Mouse (Mus musculus) forebrain, embryonic 14.5 days (tissue): ENCODE measurements at regions not wholly inside any gene's neighbourhood (a gene's known extent, or its start where the extent isn't known, plus 50 kb on each side); places are given as distances from the start of the nearest gene placed in this dataset.

Experiments used
- ATAC-seq: fragments of 200-750 bp; cut with Nextera tagmentation; 2 replicates; pipeline ENCODE4 v1.8.0; 2017; ENCODE audit warnings: mild to moderate bottlenecking, moderate library complexity
- DNase-seq: peaks from one replicate; pipeline ENCODE4 v3.0.0-alpha.2; 2015; ENCODE audit warnings: low spot score
- H3K27ac ChIP-seq: fragments of 300-500 bp; sonication (generic); 2 replicates; pipeline ENCODE4 v1.5.1; 2014; ENCODE audit warnings: low read depth, mild to moderate bottlenecking, control low read depth, low read length, moderate library complexity
- H3K27me3 ChIP-seq: fragments of 300-500 bp; sonication (generic); replicated peaks from 2 replicates; pipeline ENCODE4 v1.6.1; 2014; ENCODE audit warnings: low read length, control low read depth, mixed read lengths; ENCODE audit not compliant: control insufficient read depth, insufficient read depth
- H3K36me3 ChIP-seq: fragments of 300-500 bp; sonication (generic); 2 replicates; pipeline ENCODE4 v1.6.1; 2014; ENCODE audit warnings: low read length, control low read depth; ENCODE audit not compliant: control insufficient read depth, insufficient read depth
- H3K4me1 ChIP-seq: fragments of 300-500 bp; sonication (generic); 2 replicates; pipeline ENCODE4 v1.6.1; 2014; ENCODE audit warnings: antibody characterized with exemption, low read length, control low read depth; ENCODE audit not compliant: control insufficient read depth, insufficient read depth
- H3K4me2 ChIP-seq: fragments of 300-500 bp; sonication (generic); 2 replicates; pipeline ENCODE4 v1.6.1; 2014; ENCODE audit warnings: mild to moderate bottlenecking, control low read depth, low read length
- H3K4me3 ChIP-seq: fragments of 300-500 bp; sonication (generic); 2 replicates; pipeline ENCODE4 v1.5.1; 2014; ENCODE audit warnings: low read depth, low read length, control low read depth
- H3K9ac ChIP-seq: fragments of 300-500 bp; sonication (generic); 2 replicates; pipeline ENCODE4 v1.6.1; 2014; ENCODE audit warnings: mild to moderate bottlenecking, low read length, control low read depth, moderate library complexity
- H3K9me3 ChIP-seq: fragments of 300-500 bp; sonication (generic); replicated peaks from 2 replicates; pipeline ENCODE4 v1.6.1; 2016; ENCODE audit warnings: low read length, control low read depth, mixed read lengths; ENCODE audit not compliant: control insufficient read depth
- WGBS: fragments of 180-500 bp; shearing (Covaris S2); extraction: QIAGEN DNeasy Blood & Tissue Kit; methylation state at CpG from one replicate; pipeline ENCODE4 v1.1.7; 2014; 5-methylcytosine and 5-hydroxymethylcytosine counted together

DNA sequence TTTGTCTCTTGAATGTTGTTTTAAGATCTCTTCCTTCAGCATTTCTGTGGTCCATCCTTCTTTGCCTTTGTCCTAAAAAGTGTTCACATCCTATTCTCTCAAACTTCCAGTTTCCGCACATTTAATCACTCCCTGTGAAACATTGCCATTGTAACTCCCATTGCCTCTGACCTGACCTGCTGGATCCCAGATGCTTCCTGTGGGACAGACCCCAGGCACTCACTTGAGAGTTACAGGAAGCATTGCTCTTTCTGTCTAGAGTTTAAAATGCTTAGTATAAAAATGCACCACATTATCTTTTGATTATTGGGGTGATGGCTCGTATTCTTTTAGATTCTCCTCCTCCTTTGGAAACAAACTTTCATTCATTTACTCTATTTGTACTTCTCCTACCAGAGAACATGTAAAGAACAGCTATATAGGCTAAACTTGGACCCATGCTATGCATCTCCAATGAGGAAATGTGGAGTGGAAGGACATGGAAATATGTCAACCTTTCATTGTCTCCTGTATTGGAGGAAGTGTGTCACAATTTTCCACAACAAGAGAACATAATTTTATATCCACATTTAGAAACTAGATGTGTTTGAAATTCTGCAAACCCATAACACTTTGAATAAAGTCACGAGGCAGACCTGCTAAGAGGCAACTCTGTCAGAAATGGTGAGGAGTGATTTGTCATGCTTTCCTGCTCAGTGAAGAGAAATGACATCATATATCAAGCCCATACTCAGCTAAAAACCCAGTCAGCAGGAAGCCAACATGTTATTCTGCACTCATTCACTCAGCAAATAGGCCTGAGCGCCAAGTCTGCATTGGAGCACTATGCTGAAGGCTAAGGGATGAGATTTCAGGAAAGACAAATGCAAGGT lies 308.8 kb upstream of the Marcks start:
- WGBS = 90% methylated on average over 4 of the region's 4 CpGs
- Histone ChIP-seq H3K36me3 (no peaks in the 10 kb centered on the region), H3K27me3 (no peaks in the 10 kb centered on the region), H3K4me3 (no peak overlapping the region), H3K9ac (no peak overlapping the region), H3K9me3 (no peaks in the 10 kb centered on the region), H3K4me1 (no peaks in the 10 kb centered on the region), H3K27ac (no peak overlapping the region), H3K4me2 (no peak overlapping the region)
- no peak for ATAC-seq
- DNase-seq = no peak

GRCm38 (mm10) chr10:37439863-37440613 lies 301.3 kb upstream of the Marcks start:
- H3K9me3 ChIP-seq = no peaks in the 10 kb centered on the region
- no peak overlapping the region for H3K9ac ChIP-seq
- DNase-seq (peak; percentile 84), ATAC-seq (peak; percentile 90)
- H3K27me3 ChIP-seq = no peaks in the 10 kb centered on the region
- H3K36me3 ChIP-seq = no peaks in the 10 kb centered on the region
- H3K27ac ChIP-seq = peak overlapping the region; percentile 74
- no peak overlapping the region for H3K4me3 ChIP-seq
- no peak overlapping the region for H3K4me2 ChIP-seq
- 2% methylated on average over 4 of the region's 4 CpGs for WGBS
- peaks cover 16% of the 10 kb centered on the region; the same call in 1 of the 2 replicates for H3K4me1 ChIP-seq

DNA sequence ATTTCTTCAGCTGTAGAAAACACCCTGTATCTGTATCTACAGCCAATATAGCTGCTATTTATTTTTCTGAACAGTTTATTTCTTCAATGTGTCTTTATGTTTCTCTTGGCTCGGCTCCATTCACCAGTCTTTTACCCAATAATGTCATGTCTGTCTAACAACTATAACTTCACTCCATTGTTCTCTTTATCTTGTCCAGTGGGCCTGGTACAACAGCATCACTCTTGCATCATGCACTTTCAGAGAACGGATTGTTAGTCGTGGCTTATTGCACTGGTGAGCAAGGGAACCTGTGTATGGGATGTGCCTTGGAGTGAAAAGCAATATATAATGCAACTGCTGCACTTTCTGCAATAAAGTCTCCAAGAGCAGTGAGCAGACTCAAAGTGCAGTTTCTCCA lies 299.6 kb upstream of the Marcks start:
- Histone ChIP-seq H3K9ac (no peak overlapping the region), H3K4me2 (no peak overlapping the region), H3K9me3 (no peaks in the 10 kb centered on the region), H3K36me3 (no peaks in the 10 kb centered on the region), H3K27ac (0 out of 2 replicates have a peak overlapping the region, but pooled peaks have one; percentile 21), H3K27me3 (no peaks in the 10 kb centered on the region), H3K4me3 (no peak overlapping the region), H3K4me1 (peaks cover 25% of the 10 kb centered on the region)
- ATAC-seq (no peak), DNase-seq (no peak)
- WGBS = 45% methylated on average over 3 of the region's 3 CpGs

- no peak overlapping the region for H3K27ac ChIP-seq
- H3K9ac ChIP-seq = no peak overlapping the region
- no peaks in the 10 kb centered on the region for H3K36me3 ChIP-seq
- DNase-seq = no peak
- no peaks in the 10 kb centered on the region for H3K27me3 ChIP-seq
- H3K4me2 ChIP-seq = no peak overlapping the region
- no peak overlapping the region for H3K4me3 ChIP-seq
- no peaks in the 10 kb centered on the region for H3K9me3 ChIP-seq
- ATAC-seq = no peak
- peaks cover 25% of the 10 kb centered on the region for H3K4me1 ChIP-seq
Observed at GRCm38 (mm10) chr10:37436849-37437248, 298.1 kb upstream of the Marcks start.

- Histone ChIP-seq H3K4me1 (peaks cover 20% of the 10 kb centered on the region), H3K27ac (0 out of 2 replicates have a peak overlapping the region, but pooled peaks have one; percentile 16)
- DNase-seq = peak; percentile 78
Observed at GRCm38 (mm10) chr10:37434229-37434628, 295.5 kb upstream of the Marcks start.

GRCm38 (mm10) chr10:37423047-37423446 lies 284.3 kb upstream of the Marcks start:
- H3K9me3 ChIP-seq = no peaks in the 10 kb centered on the region
- no peak overlapping the region for H3K4me3 ChIP-seq
- H3K27ac ChIP-seq = no peak overlapping the region
- ATAC-seq = no peak
- no peak overlapping the region for H3K9ac ChIP-seq
- no peaks in the 10 kb centered on the region for H3K4me1 ChIP-seq
- no peak overlapping the region for H3K4me2 ChIP-seq
- DNase-seq = no peak
- H3K27me3 ChIP-seq = no peaks in the 10 kb centered on the region
- no peaks in the 10 kb centered on the region for H3K36me3 ChIP-seq
- 32% methylated on average over 1 of the region's 1 CpGs for WGBS

More at GRCm38 (mm10) chr10:37434229-37434628, 295.5 kb upstream of the Marcks start:
- Histone ChIP-seq H3K9ac (no peak overlapping the region), H3K27me3 (no peaks in the 10 kb centered on the region), H3K4me2 (no peak overlapping the region), H3K4me3 (no peak overlapping the region), H3K9me3 (no peaks in the 10 kb centered on the region), H3K36me3 (no peaks in the 10 kb centered on the region)
- 11% methylated on average over 5 of the region's 5 CpGs for WGBS
- peak; percentile 91 for ATAC-seq

DNA sequence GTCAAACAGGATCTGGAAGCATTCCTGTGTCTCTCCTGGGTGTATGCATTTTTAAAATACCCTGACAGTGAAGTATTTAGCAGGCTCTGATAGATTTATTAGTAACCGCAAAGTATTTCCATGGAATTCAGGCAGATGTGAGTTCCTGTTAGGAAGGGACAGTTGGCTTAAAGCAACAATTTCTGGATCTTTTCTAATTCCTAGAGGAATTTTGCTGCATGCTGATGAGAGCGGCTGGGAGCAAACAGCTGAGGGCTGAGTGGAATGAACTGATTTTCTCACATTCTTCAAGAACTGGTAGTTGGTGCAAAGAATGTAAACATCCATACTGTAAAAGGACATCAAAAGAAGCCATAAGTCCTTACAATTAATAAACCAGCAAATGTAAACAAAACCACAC lies 283.9 kb upstream of the Marcks start:
- Histone ChIP-seq H3K27ac (no peak overlapping the region), H3K27me3 (no peaks in the 10 kb centered on the region), H3K4me1 (no peaks in the 10 kb centered on the region), H3K9ac (no peak overlapping the region), H3K36me3 (no peaks in the 10 kb centered on the region), H3K4me2 (no peak overlapping the region), H3K4me3 (no peak overlapping the region), H3K9me3 (no peaks in the 10 kb centered on the region)
- ATAC-seq (no peak), DNase-seq (no peak)
- WGBS = 79% methylated on average over 2 of the region's 2 CpGs

- 71% methylated on average over 1 of the region's 1 CpGs for WGBS
- Histone ChIP-seq H3K9ac (no peak overlapping the region), H3K36me3 (no peaks in the 10 kb centered on the region), H3K9me3 (no peaks in the 10 kb centered on the region), H3K4me3 (no peak overlapping the region), H3K4me2 (no peak overlapping the region), H3K4me1 (no peaks in the 10 kb centered on the region), H3K27ac (no peak overlapping the region), H3K27me3 (no peaks in the 10 kb centered on the region)
- ATAC-seq (no peak), DNase-seq (no peak)
Observed at GRCm38 (mm10) chr10:37416321-37416720, 277.6 kb upstream of the Marcks start.

GRCm38 (mm10) chr10:37412401-37412800 lies 273.7 kb upstream of the Marcks start:
- no peaks in the 10 kb centered on the region for H3K4me1 ChIP-seq
- H3K27ac ChIP-seq = no peak overlapping the region
- 50% methylated on average over 1 of the region's 1 CpGs for WGBS
- H3K9ac ChIP-seq = no peak overlapping the region
- H3K9me3 ChIP-seq = no peaks in the 10 kb centered on the region
- DNase-seq = no peak
- no peak overlapping the region for H3K4me2 ChIP-seq
- no peaks in the 10 kb centered on the region for H3K36me3 ChIP-seq
- H3K27me3 ChIP-seq = no peaks in the 10 kb centered on the region
- no peak overlapping the region for H3K4me3 ChIP-seq
- ATAC-seq = no peak
